ENCODE assay signal across 9 mouse cellular contexts in genomic region chr13:45820473-45821230, GRCm38 (mm10).
DNase-seq lines count a peak whose midpoint lies in the region; ATAC-seq and TF ChIP-seq lines count a peak whose summit lies in the region.
"Had no signal": no experiment of that assay in that cellular context is flagged by ENCODE, and none has a peak within 500 bp of the region (broad histone marks: within the 10 kb centered on the region; RNA-seq: fewer than 3 reads in every experiment).

No protein-coding gene starts in this region.

- 0 out of 2 replicates have a peak, but pooled peaks have one; percentile 21 for TF ChIP-seq EP300 in lung, postnatal 0 days (IDR thresholded peaks at IDR 0.05)

- no peaks in the 10 kb centered on the region for H3K9me3 ChIP-seq in lung, postnatal 0 days (ENCODE audit: low read length)
- H3K9me3 ChIP-seq in heart, embryonic 13.5 days, result no peaks in the 10 kb centered on the region
- H3K9me3 ChIP-seq in neural tube, embryonic 15.5 days (replicated peaks), result no peaks in the 10 kb centered on the region
- H3K9me3 ChIP-seq: liver, embryonic 13.5 days had no signal

- 33% methylated on average over 15 of the region's 15 CpGs for WGBS in lung, postnatal 0 days
- WGBS in heart, embryonic 13.5 days, result 30% methylated on average over 15 of the region's 15 CpGs
- WGBS in neural tube, embryonic 15.5 days, result 39% methylated on average over 15 of the region's 15 CpGs

- H3K4me1 ChIP-seq in lung, postnatal 0 days (ENCODE audit: insufficient read depth, low read depth, low read length), result no peaks in the 10 kb centered on the region
- H3K4me1 ChIP-seq in heart, embryonic 13.5 days, result peaks cover 30% of the 10 kb centered on the region
- H3K4me1 ChIP-seq in neural tube, embryonic 15.5 days, result peaks cover 4% of the 10 kb centered on the region; the same call in 1 of the 2 replicates
- H3K4me1 ChIP-seq: liver, embryonic 13.5 days had no signal

- H3K27ac ChIP-seq in lung, postnatal 0 days (ENCODE audit: low read length), result no peak overlapping the region
- peak overlapping the region; percentile 93 for H3K27ac ChIP-seq in heart, embryonic 13.5 days (replicated peaks)
- H3K27ac ChIP-seq in neural tube, embryonic 15.5 days (replicated peaks), result peak overlapping the region; percentile 58; the same call in 1 of the 2 replicates
- H3K27ac ChIP-seq: liver, embryonic 13.5 days had no signal

- peak; percentile 44 for DNase-seq in lung, postnatal 0 days (ENCODE audit: low spot score)
- DNase-seq in lung, adult 18-20 months, result no peak
- DNase-seq in embryo, embryonic 10.5 days (ENCODE audit: low spot score), result peak; percentile 23
- no peak for DNase-seq in liver
- DNase-seq in gastrocnemius, postnatal 4 days (ENCODE audit: low spot score in 2 of 2), result no peak
- DNase-seq in spleen, postnatal 14 days (ENCODE audit: low spot score in 2 of 2), result no peak
- DNase-seq: liver, embryonic 13.5 days had no signal

- no peak for TF ChIP-seq CTCF in lung, postnatal 0 days (IDR thresholded peaks at IDR 0.05)

- H3K9ac ChIP-seq in lung, postnatal 0 days (replicated peaks; ENCODE audit: low read depth), result no peak overlapping the region
- H3K9ac ChIP-seq in heart, embryonic 13.5 days, result peak overlapping the region; percentile 52; the same call in 1 of the 2 replicates
- no peak overlapping the region for H3K9ac ChIP-seq in neural tube, embryonic 15.5 days (replicated peaks)
- H3K9ac ChIP-seq: liver, embryonic 13.5 days had no signal

- no peak overlapping the region for H3K4me3 ChIP-seq in lung, postnatal 0 days (ENCODE audit: low read depth, low read length)
- H3K4me3 ChIP-seq in heart, embryonic 13.5 days, result no peak overlapping the region
- no peak overlapping the region for H3K4me3 ChIP-seq in neural tube, embryonic 15.5 days (replicated peaks)
- H3K4me3 ChIP-seq: liver, embryonic 13.5 days had no signal

- no peak overlapping the region for H3K4me2 ChIP-seq in lung, postnatal 0 days (replicated peaks; ENCODE audit: low read depth, low read length)
- peak overlapping the region; percentile 40 for H3K4me2 ChIP-seq in heart, embryonic 13.5 days
- no peak overlapping the region for H3K4me2 ChIP-seq in neural tube, embryonic 15.5 days
- H3K4me2 ChIP-seq: liver, embryonic 13.5 days had no signal

- H3K36me3 ChIP-seq in lung, postnatal 0 days (ENCODE audit: insufficient read depth, low read length), result no peaks in the 10 kb centered on the region
- H3K36me3 ChIP-seq in heart, embryonic 13.5 days, result peaks cover 11% of the 10 kb centered on the region
- H3K36me3 ChIP-seq in neural tube, embryonic 15.5 days, result no peaks in the 10 kb centered on the region

- H3K27me3 ChIP-seq in lung, postnatal 0 days (replicated peaks; ENCODE audit: insufficient read depth, low read length), result no peaks in the 10 kb centered on the region
- no peaks in the 10 kb centered on the region for H3K27me3 ChIP-seq in heart, embryonic 13.5 days (replicated peaks)
- no peaks in the 10 kb centered on the region for H3K27me3 ChIP-seq in neural tube, embryonic 15.5 days (replicated peaks)
- H3K27me3 ChIP-seq: liver, embryonic 13.5 days had no signal

- ATAC-seq in lung, postnatal 0 days, result peak; percentile 80
- ATAC-seq in heart, embryonic 13.5 days (ENCODE audit: extremely low read depth, insufficient number of reproducible peaks, low FRiP score, low TSS enrichment), result peak; percentile 61
- ATAC-seq in neural tube, embryonic 15.5 days (ENCODE audit: low FRiP score), result no peak

Comparison
In these comparisons a context has a peak if more than half of its experiments do, and no peak if none do; other contexts are left out.
1. DNase-seq: peak in lung, postnatal 0 days (single experiment) and embryo, embryonic 10.5 days (single experiment); none in lung, adult 18-20 months (0 of 2), liver (single experiment), gastrocnemius, postnatal 4 days (0 of 2) and spleen, postnatal 14 days (0 of 2).